In the genomic region with DNA sequence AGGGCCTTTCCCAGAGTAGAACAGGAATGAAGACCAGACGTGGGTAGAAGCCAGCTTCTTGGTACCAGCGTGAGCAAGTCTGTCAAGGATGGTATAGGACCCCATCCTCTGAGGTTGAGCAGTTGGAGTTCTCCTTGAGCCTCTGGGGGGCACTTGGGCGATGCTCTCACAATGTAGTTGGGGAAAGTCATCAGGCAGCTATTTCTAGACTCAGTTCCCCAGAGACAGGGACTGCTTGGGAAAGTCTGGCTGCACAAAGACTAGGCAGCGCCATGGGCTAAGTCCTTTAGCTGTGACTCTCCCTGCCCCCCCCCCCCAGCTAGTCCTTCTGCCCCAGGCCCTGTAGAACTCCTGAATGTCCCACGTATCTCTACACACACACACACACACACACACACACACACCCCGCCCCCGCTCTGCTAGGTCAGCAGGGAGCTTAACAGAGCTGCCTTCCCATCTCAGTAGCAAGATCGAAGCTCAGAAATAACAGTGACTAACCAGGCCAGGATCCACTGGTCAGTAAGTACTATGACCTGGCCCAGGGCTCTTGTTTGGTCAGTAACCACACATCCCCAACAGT, we compare ENCODE assay signal across 10 mouse cellular contexts. TPM values are rescaled to one million over a fixed set of nuclear protein-coding genes. Genes with fewer than 3 reads are reported as not detected.
DNase-seq lines count a peak whose midpoint lies in the region; ATAC-seq and TF ChIP-seq lines count a peak whose summit lies in the region.
"Had no signal": no experiment of that assay in that cellular context is flagged by ENCODE, and none has a peak within 500 bp of the region (broad histone marks: within the 10 kb centered on the region; RNA-seq: fewer than 3 reads in every experiment).

No protein-coding gene starts in this region.

- DNase-seq in forebrain, postnatal 0 days: no peak
- DNase-seq in midbrain, embryonic 10.5 days (ENCODE audit: low spot score): no peak
- DNase-seq in midbrain, embryonic 11.5 days (ENCODE audit: low spot score, missing footprints): no peak
- DNase-seq in thymus, postnatal 25 days: no peak

- 73% methylated on average over 8 of the region's 8 CpGs for WGBS in forebrain, embryonic 13.5 days
- WGBS in forebrain, postnatal 0 days: 69% methylated on average over 8 of the region's 8 CpGs
- 70% methylated on average over 8 of the region's 8 CpGs for WGBS in midbrain, embryonic 10.5 days
- WGBS in midbrain, embryonic 11.5 days: 66% methylated on average over 8 of the region's 8 CpGs
- WGBS in hindbrain, embryonic 16.5 days: 60% methylated on average over 8 of the region's 8 CpGs
- WGBS in stomach, embryonic 15.5 days: 61% methylated on average over 8 of the region's 8 CpGs

- peaks cover 41% of the 10 kb centered on the region for H3K36me3 ChIP-seq in forebrain, embryonic 13.5 days (ENCODE audit: poor library complexity, severe bottlenecking)
- 0 out of 2 replicates have a peak, but pooled peaks cover 4% of the 10 kb centered on the region for H3K36me3 ChIP-seq in forebrain, postnatal 0 days (ENCODE audit: insufficient read depth)
- H3K36me3 ChIP-seq in midbrain, embryonic 10.5 days: peaks cover 28% of the 10 kb centered on the region
- 0 out of 2 replicates have a peak, but pooled peaks cover 5% of the 10 kb centered on the region for H3K36me3 ChIP-seq in midbrain, embryonic 11.5 days (ENCODE audit: control insufficient read depth, insufficient read depth, low read length)
- H3K36me3 ChIP-seq in hindbrain, embryonic 16.5 days (ENCODE audit: control insufficient read depth, insufficient read depth, low read length): peaks cover 2% of the 10 kb centered on the region; the same call in 1 of the 2 replicates
- peaks cover 4% of the 10 kb centered on the region; the same call in 1 of the 2 replicates for H3K36me3 ChIP-seq in stomach, embryonic 15.5 days

- no peak for TF ChIP-seq CTCF in forebrain, postnatal 0 days (IDR thresholded peaks at IDR 0.05; ENCODE audit: low read depth)

- no peaks in the 10 kb centered on the region for H3K27me3 ChIP-seq in forebrain, embryonic 13.5 days
- H3K27me3 ChIP-seq in forebrain, postnatal 0 days (ENCODE audit: insufficient read depth, low read length): no peaks in the 10 kb centered on the region
- H3K27me3 ChIP-seq in midbrain, embryonic 10.5 days (ENCODE audit: low read depth, poor library complexity, severe bottlenecking): no peaks in the 10 kb centered on the region
- no peaks in the 10 kb centered on the region for H3K27me3 ChIP-seq in midbrain, embryonic 11.5 days (ENCODE audit: control insufficient read depth, insufficient read depth, low read length)
- H3K27me3 ChIP-seq in hindbrain, embryonic 16.5 days (replicated peaks; ENCODE audit: control insufficient read depth, insufficient read depth, low read length): no peaks in the 10 kb centered on the region
- no peaks in the 10 kb centered on the region for H3K27me3 ChIP-seq in stomach, embryonic 15.5 days (replicated peaks)

- peaks cover 69% of the 10 kb centered on the region for H3K4me1 ChIP-seq in forebrain, embryonic 13.5 days
- H3K4me1 ChIP-seq in forebrain, postnatal 0 days (ENCODE audit: insufficient read depth): peaks cover 9% of the 10 kb centered on the region
- peaks cover 56% of the 10 kb centered on the region for H3K4me1 ChIP-seq in midbrain, embryonic 10.5 days
- H3K4me1 ChIP-seq in midbrain, embryonic 11.5 days (ENCODE audit: control insufficient read depth, insufficient read depth, low read length): peaks cover 21% of the 10 kb centered on the region
- peaks cover 25% of the 10 kb centered on the region for H3K4me1 ChIP-seq in hindbrain, embryonic 16.5 days (ENCODE audit: control insufficient read depth, insufficient read depth, low read depth, low read length)
- peaks cover 45% of the 10 kb centered on the region for H3K4me1 ChIP-seq in stomach, embryonic 15.5 days

- H3K9ac ChIP-seq in forebrain, embryonic 13.5 days: 0 out of 2 replicates have a peak overlapping the region, but pooled peaks have one; percentile 37
- no peak overlapping the region for H3K9ac ChIP-seq in forebrain, postnatal 0 days
- H3K9ac ChIP-seq in midbrain, embryonic 11.5 days (ENCODE audit: low read length): no peak overlapping the region
- no peak overlapping the region for H3K9ac ChIP-seq in hindbrain, embryonic 16.5 days (ENCODE audit: low read depth, low read length)
- no peak overlapping the region for H3K9ac ChIP-seq in stomach, embryonic 15.5 days

- no peak overlapping the region for H3K4me3 ChIP-seq in forebrain, embryonic 13.5 days
- no peak overlapping the region for H3K4me3 ChIP-seq in forebrain, postnatal 0 days (ENCODE audit: low read depth, low read length)
- no peak overlapping the region for H3K4me3 ChIP-seq in midbrain, embryonic 10.5 days
- no peak overlapping the region for H3K4me3 ChIP-seq in midbrain, embryonic 11.5 days (ENCODE audit: low read depth, low read length)
- no peak overlapping the region for H3K4me3 ChIP-seq in hindbrain, embryonic 16.5 days (ENCODE audit: low read length)
- no peak overlapping the region for H3K4me3 ChIP-seq in stomach, embryonic 15.5 days (replicated peaks)
- H3K4me3 ChIP-seq: left cerebral cortex, adult 2 months had no signal

- H3K27ac ChIP-seq in forebrain, embryonic 13.5 days: peak overlapping the region; percentile 22; the same call in 1 of the 2 replicates
- H3K27ac ChIP-seq in forebrain, postnatal 0 days (ENCODE audit: low read depth, low read length): no peak overlapping the region
- H3K27ac ChIP-seq in midbrain, embryonic 10.5 days (replicated peaks): peak overlapping the region; percentile 73
- H3K27ac ChIP-seq in midbrain, embryonic 11.5 days (ENCODE audit: low read depth, low read length): no peak overlapping the region
- peak overlapping the region; percentile 11; the same call in 1 of the 2 replicates for H3K27ac ChIP-seq in hindbrain, embryonic 16.5 days (ENCODE audit: low read depth, low read length)
- H3K27ac ChIP-seq in stomach, embryonic 15.5 days: peak overlapping the region; percentile 59; the same call in 1 of the 2 replicates
- H3K27ac ChIP-seq: left cerebral cortex, adult 2 months had no signal

- ATAC-seq in forebrain, embryonic 13.5 days: no peak
- no peak for ATAC-seq in forebrain, postnatal 0 days
- ATAC-seq in midbrain, embryonic 11.5 days (ENCODE audit: low FRiP score): no peak
- 0 out of 2 replicates have a peak, but pooled peaks have one; percentile 7 for ATAC-seq in hindbrain, embryonic 16.5 days
- ATAC-seq in stomach, embryonic 15.5 days (ENCODE audit: insufficient read depth, low FRiP score, low read depth): no peak
- no peak for ATAC-seq in activated CD4-positive, CD25-positive, alpha-beta regulatory T cell, adult 4 months

- H3K4me2 ChIP-seq in forebrain, embryonic 13.5 days: 0 out of 2 replicates have a peak overlapping the region, but pooled peaks have one; percentile 5
- no peak overlapping the region for H3K4me2 ChIP-seq in forebrain, postnatal 0 days (ENCODE audit: low read depth)
- H3K4me2 ChIP-seq in midbrain, embryonic 11.5 days: no peak overlapping the region
- no peak overlapping the region for H3K4me2 ChIP-seq in hindbrain, embryonic 16.5 days (ENCODE audit: low read length)
- no peak overlapping the region for H3K4me2 ChIP-seq in stomach, embryonic 15.5 days

- no peaks in the 10 kb centered on the region for H3K9me3 ChIP-seq in forebrain, embryonic 13.5 days (replicated peaks)
- H3K9me3 ChIP-seq in forebrain, postnatal 0 days (ENCODE audit: low read length): no peaks in the 10 kb centered on the region
- no peaks in the 10 kb centered on the region for H3K9me3 ChIP-seq in midbrain, embryonic 10.5 days (replicated peaks)
- no peaks in the 10 kb centered on the region for H3K9me3 ChIP-seq in midbrain, embryonic 11.5 days (ENCODE audit: control insufficient read depth, low read length)
- H3K9me3 ChIP-seq in hindbrain, embryonic 16.5 days (ENCODE audit: control insufficient read depth, low read length): no peaks in the 10 kb centered on the region
- H3K9me3 ChIP-seq in stomach, embryonic 15.5 days: no peaks in the 10 kb centered on the region

RNA-seq across cellular contexts. Expression of a gene that starts 3.4 kb away (rescaled TPM):
- polyA plus RNA-seq in forebrain, embryonic 13.5 days (2015; fragmentation: Nextera tagmentation; extraction: Ambion mirVana): 21.7 and 23.1 TPM in 2 replicates
- 3.5 and 6.1 TPM in 2 replicates for total RNA-seq in forebrain, postnatal 0 days (2014; rRNA removed)
- 1.2 and 3.8 TPM in 2 replicates for polyA plus RNA-seq in forebrain, postnatal 0 days (2015; fragmentation: Nextera tagmentation; extraction: Ambion mirVana)
- polyA plus RNA-seq in midbrain, embryonic 10.5 days (2016; fragmentation: Nextera tagmentation; extraction: Ambion mirVana): 12.8 and 17.3 TPM in 2 replicates
- polyA plus RNA-seq in midbrain, embryonic 11.5 days (2014; fragmentation: Nextera tagmentation; extraction: Ambion mirVana): 7.0 and 9.1 TPM in 2 replicates
- 4.6 and 6.5 TPM in 2 replicates for polyA plus RNA-seq in hindbrain, embryonic 16.5 days (2015; fragmentation: Nextera tagmentation; extraction: Ambion mirVana)
- 6.7 and 7.0 TPM in 2 replicates for polyA plus RNA-seq in stomach, embryonic 15.5 days (2015; fragmentation: Nextera tagmentation; extraction: Ambion mirVana)
- polyA plus RNA-seq in activated CD4-positive, CD25-positive, alpha-beta regulatory T cell, adult 4 months (2017; shearing (Covaris generic)): 100 to 1,000 TPM in 1 of 2 experiments, 10 to 100 TPM in 1; 72.4 to 116 TPM

RNA-seq across cellular contexts. Expression of a gene that starts 37.5 kb away (rescaled TPM):
- not detected in 2 replicates for polyA plus RNA-seq in forebrain, embryonic 13.5 days (2015; fragmentation: Nextera tagmentation; extraction: Ambion mirVana)
- not detected in 2 replicates for total RNA-seq in forebrain, postnatal 0 days (2014; rRNA removed)
- not detected in 2 replicates for polyA plus RNA-seq in forebrain, postnatal 0 days (2015; fragmentation: Nextera tagmentation; extraction: Ambion mirVana)
- not detected in 2 replicates for polyA plus RNA-seq in midbrain, embryonic 10.5 days (2016; fragmentation: Nextera tagmentation; extraction: Ambion mirVana)
- not detected in 2 replicates for polyA plus RNA-seq in midbrain, embryonic 11.5 days (2014; fragmentation: Nextera tagmentation; extraction: Ambion mirVana)
- polyA plus RNA-seq in hindbrain, embryonic 16.5 days (2015; fragmentation: Nextera tagmentation; extraction: Ambion mirVana): not detected in 2 replicates
- not detected in 2 replicates for polyA plus RNA-seq in stomach, embryonic 15.5 days (2015; fragmentation: Nextera tagmentation; extraction: Ambion mirVana)
- polyA plus RNA-seq in activated CD4-positive, CD25-positive, alpha-beta regulatory T cell, adult 4 months (2017; shearing (Covaris generic)): 1 to 10 TPM in 1 of 2 experiments, not detected in 1; 1.0 TPM
- total RNA-seq: left cerebral cortex, adult 2 months had no signal

RNA-seq across cellular contexts. Expression of a gene that starts 43.8 kb away (rescaled TPM):
- polyA plus RNA-seq in forebrain, embryonic 13.5 days (2015; fragmentation: Nextera tagmentation; extraction: Ambion mirVana): not detected in 2 replicates
- not detected in 2 replicates for total RNA-seq in forebrain, postnatal 0 days (2014; rRNA removed)
- polyA plus RNA-seq in forebrain, postnatal 0 days (2015; fragmentation: Nextera tagmentation; extraction: Ambion mirVana): not detected in 2 replicates
- not detected in 2 replicates for polyA plus RNA-seq in midbrain, embryonic 10.5 days (2016; fragmentation: Nextera tagmentation; extraction: Ambion mirVana)
- not detected in 2 replicates for polyA plus RNA-seq in midbrain, embryonic 11.5 days (2014; fragmentation: Nextera tagmentation; extraction: Ambion mirVana)
- polyA plus RNA-seq in hindbrain, embryonic 16.5 days (2015; fragmentation: Nextera tagmentation; extraction: Ambion mirVana): not detected in 2 replicates
- not detected in 2 replicates for polyA plus RNA-seq in stomach, embryonic 15.5 days (2015; fragmentation: Nextera tagmentation; extraction: Ambion mirVana)
- under 1 TPM in 1 of 2 experiments, not detected in 1; 0.60 TPM for polyA plus RNA-seq in activated CD4-positive, CD25-positive, alpha-beta regulatory T cell, adult 4 months (2017; shearing (Covaris generic))
- total RNA-seq: gastrocnemius, adult 18-20 months; left cerebral cortex, adult 2 months had no signal

RNA-seq across cellular contexts. Expression of a gene that starts 55.4 kb away (rescaled TPM):
- polyA plus RNA-seq in forebrain, embryonic 13.5 days (2015; fragmentation: Nextera tagmentation; extraction: Ambion mirVana): not detected in 2 replicates
- not detected in 2 replicates for total RNA-seq in forebrain, postnatal 0 days (2014; rRNA removed)
- not detected in 2 replicates for polyA plus RNA-seq in forebrain, postnatal 0 days (2015; fragmentation: Nextera tagmentation; extraction: Ambion mirVana)
- polyA plus RNA-seq in midbrain, embryonic 10.5 days (2016; fragmentation: Nextera tagmentation; extraction: Ambion mirVana): not detected in 2 replicates
- polyA plus RNA-seq in midbrain, embryonic 11.5 days (2014; fragmentation: Nextera tagmentation; extraction: Ambion mirVana): not detected in 2 replicates
- polyA plus RNA-seq in hindbrain, embryonic 16.5 days (2015; fragmentation: Nextera tagmentation; extraction: Ambion mirVana): not detected in 2 replicates
- polyA plus RNA-seq in stomach, embryonic 15.5 days (2015; fragmentation: Nextera tagmentation; extraction: Ambion mirVana): 0.18 TPM in 1 of 2 replicates, not detected in the other
- polyA plus RNA-seq in activated CD4-positive, CD25-positive, alpha-beta regulatory T cell, adult 4 months (2017; shearing (Covaris generic)): not detected
- total RNA-seq: left cerebral cortex, adult 2 months had no signal

Comparison
In these comparisons a context has a peak if more than half of its experiments do, and no peak if none do; other contexts are left out.
1. H3K27ac ChIP-seq: peak in forebrain, embryonic 13.5 days (single experiment), midbrain, embryonic 10.5 days (single experiment), hindbrain, embryonic 16.5 days (single experiment) and stomach, embryonic 15.5 days (single experiment); none in forebrain, postnatal 0 days (single experiment) and midbrain, embryonic 11.5 days (single experiment).